Mouse (Mus musculus): ENCODE measurements around the gene Cyp2f2.

The Cyp2f2 gene

GRCm38 (mm10) chr7:27153205-27153764 is 33.6 kb downstream of the Cyp2f2 start, which contains the start of gene Cyp2t4:
Cyp2t4 (plus strand) TSS chr7:27153714.
- no peak for DNase-seq (ENCODE audit: low spot score in 2 of 2)

- DNase-seq (ENCODE audit: low spot score in 2 of 2) = no peak
Measured at GRCm38 (mm10) chr7:27156005-27156404, 36.3 kb downstream of the Cyp2f2 start.

- no peak for DNase-seq (ENCODE audit: low spot score in 2 of 2)
Measured at GRCm38 (mm10) chr7:27158171-27158570, 38.5 kb downstream of the Cyp2f2 start.

GRCm38 (mm10) chr7:27159256-27159655 is 39.5 kb downstream of the Cyp2f2 start:
- no peak for DNase-seq (ENCODE audit: low spot score in 2 of 2)

GRCm38 (mm10) chr7:27159882-27160281 is 40.2 kb downstream of the Cyp2f2 start:
- DNase-seq (ENCODE audit: low spot score in 2 of 2) = peak; percentile 84 to 92

- no peak for DNase-seq (ENCODE audit: low spot score in 2 of 2)
Measured at GRCm38 (mm10) chr7:27160921-27161320, 41.2 kb downstream of the Cyp2f2 start.

GRCm38 (mm10) chr7:27161744-27162143 is 42.0 kb downstream of the Cyp2f2 start:
- no peak for DNase-seq (ENCODE audit: low spot score in 2 of 2)

GRCm38 (mm10) chr7:27162780-27163449 is 43.2 kb downstream of the Cyp2f2 start:
- DNase-seq (ENCODE audit: low spot score in 2 of 2) = no peak

GRCm38 (mm10) chr7:27163450-27163805 is 43.7 kb downstream of the Cyp2f2 start:
- DNase-seq (ENCODE audit: low spot score in 2 of 2) = no peak

- DNase-seq (ENCODE audit: low spot score in 2 of 2) = no peak
Measured at GRCm38 (mm10) chr7:27164112-27164947, 44.6 kb downstream of the Cyp2f2 start.

- DNase-seq (ENCODE audit: low spot score in 2 of 2) = peak in 1 of 2 experiments; percentile 35
Measured at GRCm38 (mm10) chr7:27165007-27165655, 45.4 kb downstream of the Cyp2f2 start.

GRCm38 (mm10) chr7:27165696-27166095 is 46.0 kb downstream of the Cyp2f2 start:
- DNase-seq (ENCODE audit: low spot score in 2 of 2) = no peak

GRCm38 (mm10) chr7:27166229-27166613 is 46.5 kb downstream of the Cyp2f2 start:
- DNase-seq (ENCODE audit: low spot score in 2 of 2) = peak; percentile 82 to 89

GRCm38 (mm10) chr7:27166614-27167474 is 47.1 kb downstream of the Cyp2f2 start, which contains the start of gene Egln2:
Egln2 (minus strand) TSS chr7:27166802.
- DNase-seq (ENCODE audit: low spot score in 2 of 2) = peak; percentile 93 to 97

GRCm38 (mm10) chr7:27167475-27168094 is 47.9 kb downstream of the Cyp2f2 start:
- no peak for DNase-seq (ENCODE audit: low spot score in 2 of 2)

- no peak for DNase-seq (ENCODE audit: low spot score in 2 of 2)
Measured at GRCm38 (mm10) chr7:27168371-27168770, 48.7 kb downstream of the Cyp2f2 start.

GRCm38 (mm10) chr7:27170981-27171380 is 51.3 kb downstream of the Cyp2f2 start:
- no peak for DNase-seq (ENCODE audit: low spot score in 2 of 2)

GRCm38 (mm10) chr7:27174496-27174895 is 54.8 kb downstream of the Cyp2f2 start:
- no peak for DNase-seq (ENCODE audit: low spot score in 2 of 2)

- no peak for DNase-seq (ENCODE audit: low spot score in 2 of 2)
Measured at GRCm38 (mm10) chr7:27174896-27175295, 55.2 kb downstream of the Cyp2f2 start.

GRCm38 (mm10) chr7:27177942-27178323 is 58.2 kb downstream of the Cyp2f2 start:
- no peak for DNase-seq (ENCODE audit: low spot score in 2 of 2)

Data from thymus, postnatal 10 days (tissue).